Mouse (Mus musculus) ovary, postnatal 10 days (tissue): ENCODE data around the gene Zmym2.
"Not testable (repeated sequence)": the region's sequence is repeated elsewhere in the genome, so short reads cannot be mapped to it uniquely, and the experiment has no call there.

ENCODE experiments used
- DNase-seq: peaks from one replicate; pipeline ENCODE4 v3.0.0; 2022; ENCODE audit warnings: low spot score

Zmym2 gene

GRCm38 (mm10) chr14:56886594-56887513, at the start of gene Zmym2:
Gene Zmym2 (plus strand): TSS chr14:56886653.
- DNase-seq, result peak; percentile 59

- DNase-seq, result no peak
These were observed 42.4 kb upstream of the Zmym2 start for GRCm38 (mm10) chr14:56844033-56844432.

DNA sequence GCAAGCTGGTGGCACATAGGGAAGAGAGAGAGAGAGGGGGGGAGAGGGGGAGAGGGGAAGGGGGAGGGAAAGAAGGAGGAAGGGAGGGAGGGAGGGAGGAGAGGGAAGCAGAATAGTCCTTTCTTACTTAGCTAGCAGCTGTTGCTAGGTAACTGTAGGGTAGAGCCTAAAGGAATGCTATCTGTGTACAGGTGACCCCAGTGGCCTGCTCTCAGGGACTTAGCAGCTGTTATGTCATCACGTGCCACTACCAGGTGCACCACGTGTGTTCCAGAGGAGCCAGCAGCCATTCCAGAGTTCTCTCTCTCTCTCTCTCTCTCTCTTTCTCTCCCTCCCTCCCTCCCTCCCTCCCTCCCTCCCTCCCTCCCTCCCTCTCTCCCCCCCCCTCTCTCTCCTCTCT, 41.9 kb upstream of the Zmym2 start:
- DNase-seq, result no peak

DNA sequence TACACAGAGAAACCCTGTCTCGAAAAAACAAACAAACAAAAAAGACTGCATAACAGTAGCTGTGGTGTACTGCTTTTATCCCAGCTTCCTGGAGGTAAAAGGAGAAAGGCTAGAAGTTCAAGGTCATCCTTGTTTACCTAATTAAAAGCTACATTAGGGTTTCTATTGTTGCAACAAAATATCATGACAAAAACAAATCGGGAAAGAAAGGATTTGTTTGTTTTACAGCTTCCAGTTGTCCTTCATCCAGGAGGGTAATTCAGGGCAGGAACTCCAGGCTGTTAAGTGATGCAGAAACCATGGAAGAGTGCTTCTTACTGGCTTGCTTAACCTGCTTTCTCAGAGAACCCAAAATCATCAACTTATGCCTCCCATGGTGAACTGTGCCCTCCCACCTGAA, 38.1 kb upstream of the Zmym2 start:
- no peak for DNase-seq

DNA sequence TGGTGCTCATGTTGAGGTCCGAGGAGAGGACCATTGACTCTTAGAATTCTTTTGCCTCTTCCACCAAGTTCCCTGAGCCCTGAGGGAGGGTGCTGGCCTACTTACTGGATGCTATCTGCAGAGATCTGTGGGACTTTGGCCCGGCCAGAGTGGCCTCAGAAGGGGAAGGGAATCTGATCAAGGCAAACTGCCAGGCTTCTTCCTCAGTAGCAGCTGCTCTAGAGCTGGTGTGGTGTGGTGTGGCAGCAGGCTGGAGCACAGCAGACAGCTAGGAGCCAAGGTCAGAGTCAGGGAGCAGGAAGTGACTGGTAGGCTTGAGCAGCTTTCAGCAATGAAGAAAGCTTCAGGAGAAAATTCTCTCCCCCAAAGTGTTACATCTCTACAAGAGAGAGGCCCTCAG, 36.8 kb upstream of the Zmym2 start:
- DNase-seq, result no peak

GRCm38 (mm10) chr14:56864041-56864440, 22.4 kb upstream of the Zmym2 start:
- DNase-seq, result no peak

DNA sequence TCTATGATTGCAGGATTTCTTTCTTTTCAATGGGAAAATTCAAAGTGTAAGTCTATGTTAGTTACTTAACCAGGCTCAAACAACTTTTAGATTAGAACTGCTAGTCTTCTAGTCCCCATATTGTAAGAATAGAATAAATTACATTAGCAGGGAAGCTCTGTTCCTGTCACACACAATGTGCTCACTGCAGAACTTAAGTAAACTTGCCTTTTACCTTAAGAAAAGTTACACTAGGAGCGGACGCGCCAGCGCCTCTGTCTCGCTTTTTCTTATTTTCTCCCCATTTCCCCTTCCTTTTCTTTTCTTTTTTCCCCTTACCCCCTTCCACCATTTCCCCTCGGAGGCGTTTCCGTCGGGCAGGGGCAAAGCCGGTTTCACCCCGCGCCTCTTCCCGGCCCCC, 21.8 kb upstream of the Zmym2 start:
- no peak for DNase-seq

DNA sequence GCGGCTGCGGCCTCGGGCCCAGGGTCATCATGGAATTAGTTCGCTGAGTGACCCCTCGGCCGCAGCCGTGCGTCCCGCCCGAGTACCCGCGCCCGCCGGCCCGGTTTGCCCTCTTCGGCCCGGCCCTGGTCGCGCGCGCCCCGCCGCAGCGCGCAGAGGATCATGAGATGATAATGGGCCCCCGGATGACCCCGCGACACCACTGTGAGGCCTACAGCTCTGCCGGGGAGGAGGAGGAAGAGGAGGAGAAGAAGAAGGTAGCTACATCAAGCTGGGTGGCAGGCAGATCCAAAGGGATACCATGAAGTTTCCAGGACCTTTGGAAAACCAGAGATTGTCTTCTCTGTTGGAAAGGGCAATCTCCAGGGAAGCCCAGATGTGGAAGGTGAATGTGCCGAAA, 21.3 kb upstream of the Zmym2 start:
- not testable (repeated sequence) for DNase-seq

GRCm38 (mm10) chr14:56873525-56873924, 12.9 kb upstream of the Zmym2 start:
- no peak for DNase-seq

DNA sequence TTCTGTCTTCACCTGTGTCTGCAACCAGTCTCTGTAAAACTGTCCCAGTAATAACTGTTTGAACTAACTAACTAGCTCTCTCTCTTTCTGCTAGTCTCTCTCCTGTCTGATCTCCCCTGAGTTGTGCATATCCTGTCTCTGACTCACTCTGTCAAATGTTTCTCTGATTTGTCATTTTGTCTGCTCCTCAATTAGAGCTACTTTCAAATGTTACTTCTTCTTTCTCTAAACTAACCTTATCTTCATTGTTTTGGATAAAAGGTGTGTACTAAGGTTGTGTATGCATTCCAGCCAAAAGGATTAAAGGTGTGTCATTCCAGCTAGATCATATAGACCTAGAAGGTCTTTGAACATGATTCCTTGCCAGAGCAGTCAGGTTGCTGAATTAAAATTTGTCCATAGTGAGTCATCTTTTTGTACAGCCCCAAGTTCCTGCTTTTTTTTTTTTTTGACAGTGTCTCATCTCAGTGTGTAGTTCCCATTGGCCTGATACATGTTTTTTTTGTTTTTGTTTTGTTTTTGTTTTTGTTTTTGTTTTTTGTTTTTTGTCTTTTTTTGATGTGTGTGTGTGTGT, 10.8 kb upstream of the Zmym2 start:
- DNase-seq, result no peak

DNA sequence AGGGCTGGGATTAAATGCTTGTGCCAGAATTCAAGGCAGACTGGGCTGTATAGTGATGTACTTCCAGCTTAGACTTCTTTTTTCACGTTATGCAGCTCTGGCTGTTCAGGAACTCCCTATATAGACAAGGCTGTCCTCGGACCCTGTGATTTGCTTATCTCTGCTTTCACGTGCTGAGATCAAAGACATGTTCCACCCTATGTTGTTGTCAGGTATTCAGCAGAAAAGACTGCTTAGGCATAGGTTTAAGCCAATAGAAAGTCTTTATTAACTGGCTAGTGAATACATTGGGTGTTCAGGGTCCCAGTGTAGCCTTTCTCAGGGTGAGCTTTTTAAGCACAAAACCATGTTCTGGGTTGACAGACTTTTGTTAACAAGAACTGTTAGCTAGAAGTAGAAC, 5.2 kb upstream of the Zmym2 start:
- DNase-seq, result no peak

GRCm38 (mm10) chr14:56883431-56883830, 3.0 kb upstream of the Zmym2 start:
- no peak for DNase-seq

- DNase-seq, result peak; percentile 66
These were observed 1.1 kb upstream of the Zmym2 start for GRCm38 (mm10) chr14:56885308-56885771.

DNA sequence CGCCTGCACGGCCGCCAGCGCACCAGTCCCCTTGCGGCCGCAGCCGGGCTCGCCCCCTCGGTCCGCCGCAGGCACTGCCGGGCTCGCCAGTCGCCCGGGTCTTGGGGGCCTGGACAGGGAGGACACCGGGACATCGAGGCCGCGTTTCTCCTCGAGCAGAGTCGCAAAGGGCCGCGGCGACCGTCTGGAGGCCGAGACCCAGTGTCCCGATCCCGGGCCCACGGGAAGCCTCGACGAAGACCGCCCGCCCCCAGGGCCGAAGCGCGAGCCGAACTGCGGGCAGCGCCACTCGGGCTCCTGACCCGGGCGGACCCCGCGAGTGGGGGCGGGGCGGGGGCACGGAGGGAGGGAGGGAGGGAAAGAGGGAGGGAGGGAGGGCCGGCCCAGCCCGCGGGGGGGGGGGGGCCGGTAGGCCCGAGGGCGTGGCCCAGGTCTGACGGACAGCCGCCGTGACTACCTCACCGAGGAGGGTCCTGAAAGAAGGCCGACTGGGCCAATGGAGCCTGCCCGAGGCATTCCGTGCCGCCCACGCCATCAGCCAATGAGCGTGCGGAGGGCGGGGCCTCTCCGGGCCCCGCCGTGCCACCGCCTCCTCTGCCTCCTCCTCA, 363 bp upstream of the Zmym2 start:
- peak; percentile 84 for DNase-seq

DNA sequence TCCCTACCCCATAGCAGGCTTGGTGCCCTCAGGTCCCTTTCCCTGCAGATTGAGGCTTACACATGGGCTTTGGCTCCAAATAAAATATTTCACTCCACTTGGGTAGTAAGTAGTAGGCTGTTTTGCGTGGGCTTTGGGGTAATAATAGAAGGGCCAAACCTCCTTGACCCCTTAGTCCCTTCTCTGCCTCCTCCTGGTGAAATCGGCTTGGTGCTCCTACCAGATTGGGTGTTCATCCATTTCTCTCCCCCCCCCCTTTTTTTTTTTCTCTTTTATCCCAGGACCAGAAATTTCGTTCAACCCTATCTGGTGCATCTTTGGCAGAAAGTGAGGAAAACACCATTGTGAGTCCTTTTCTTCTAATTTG, 1.0 kb downstream of the Zmym2 start:
- no peak for DNase-seq

- DNase-seq, result peak; percentile 7
These were observed 1.4 kb downstream of the Zmym2 start for GRCm38 (mm10) chr14:56887887-56888286.

DNA sequence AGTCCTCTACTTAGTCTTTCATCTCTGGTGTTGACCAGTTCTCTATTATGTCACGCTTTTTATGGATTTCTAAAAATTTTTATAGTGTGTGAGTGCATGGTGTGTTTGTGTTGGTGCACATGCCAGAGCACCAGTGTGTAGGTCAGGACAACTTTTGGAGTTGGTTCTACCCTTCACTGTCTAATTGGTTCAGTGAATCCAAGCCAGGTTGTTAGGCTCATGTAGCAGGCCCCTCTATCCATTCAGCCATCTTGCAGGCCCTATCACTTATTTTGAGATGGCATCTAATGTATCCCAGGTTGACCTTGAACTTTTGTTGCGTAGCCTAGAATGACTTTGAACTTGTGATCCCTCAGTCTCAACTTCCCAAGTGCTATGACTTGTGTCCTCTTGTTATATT, 2.0 kb downstream of the Zmym2 start:
- DNase-seq, result no peak

- no peak for DNase-seq
These were observed 8.0 kb downstream of the Zmym2 start for GRCm38 (mm10) chr14:56894417-56894816.

GRCm38 (mm10) chr14:56896521-56896920, 10.1 kb downstream of the Zmym2 start:
- DNase-seq, result no peak

- DNase-seq, result no peak
These were observed 11.0 kb downstream of the Zmym2 start for GRCm38 (mm10) chr14:56897475-56897874.

DNA sequence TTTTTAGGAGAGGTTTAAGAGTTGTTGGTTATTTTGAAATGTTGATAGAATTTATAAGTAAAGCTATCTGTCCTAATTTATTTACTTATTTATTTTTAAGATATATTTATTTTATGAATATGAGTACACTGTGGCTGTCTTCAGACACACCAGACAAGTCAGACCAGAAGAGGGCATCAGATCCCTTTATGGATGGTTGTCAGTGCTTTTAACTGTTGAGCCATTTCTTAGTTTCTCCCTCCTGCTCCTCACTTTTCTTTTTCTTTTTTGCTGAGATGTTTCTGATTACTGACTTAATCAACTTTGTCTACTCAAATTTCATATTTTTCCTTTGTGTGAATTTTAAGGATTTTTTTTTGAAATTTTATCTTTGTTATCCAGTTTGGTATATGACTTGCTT, 13.2 kb downstream of the Zmym2 start:
- no peak for DNase-seq

DNA sequence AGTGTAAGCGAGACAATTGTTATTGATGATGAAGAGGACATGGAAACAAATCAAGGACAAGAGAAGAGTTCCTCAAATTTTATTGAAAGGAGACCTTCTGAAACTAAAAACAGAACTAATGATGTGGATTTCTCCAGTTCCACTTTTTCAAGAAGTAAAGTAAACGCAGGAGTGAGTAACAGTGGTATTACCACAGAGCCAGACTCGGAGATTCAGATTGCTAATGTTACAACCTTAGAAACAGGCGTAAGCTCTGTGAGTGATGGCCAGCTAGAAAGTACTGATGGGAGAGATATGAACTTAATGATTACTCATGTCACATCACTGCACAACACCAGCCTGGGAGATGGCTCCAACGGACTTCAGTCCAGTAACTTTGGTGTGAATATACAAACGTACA, 16.6 kb downstream of the Zmym2 start:
- no peak for DNase-seq

- DNase-seq, result no peak
These were observed 19.2 kb downstream of the Zmym2 start for GRCm38 (mm10) chr14:56905696-56906095.
